Mouse (Mus musculus) spleen, postnatal 14 days (tissue): ENCODE results near the gene AW551984.

Experiments used
- DNase-seq, 2 experiments: peaks; one replicate each; pipeline ENCODE4 v3.0.0; 2021 to 2022; ENCODE audit warnings: low spot score in 2 of 2

The AW551984 gene

DNA sequence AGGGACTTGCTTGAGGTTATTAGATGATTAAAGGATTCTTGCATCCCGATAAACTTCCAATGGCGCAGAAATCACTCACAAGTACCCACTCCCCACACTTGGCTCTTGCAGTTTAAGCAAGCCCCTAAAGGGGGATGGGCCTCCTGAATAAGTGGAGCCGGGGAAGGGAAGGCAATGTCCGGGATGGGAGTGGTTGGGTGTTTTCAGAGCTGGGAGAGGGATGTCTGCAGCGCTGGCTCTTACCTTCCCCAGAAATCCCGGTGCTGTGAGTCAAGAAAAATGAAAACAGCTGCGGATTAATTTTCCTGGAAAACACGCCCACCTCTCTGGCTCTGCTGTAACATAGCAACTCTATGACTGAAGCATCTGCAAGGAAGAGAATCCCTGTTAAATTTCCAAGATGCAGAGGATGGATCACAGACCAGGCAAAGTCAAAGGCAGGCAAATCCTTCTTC is at the start of gene AW551984:
AW551984 (minus strand) TSS at position 405 of the 455 bp plus-strand sequence.
- no peak for DNase-seq

DNA sequence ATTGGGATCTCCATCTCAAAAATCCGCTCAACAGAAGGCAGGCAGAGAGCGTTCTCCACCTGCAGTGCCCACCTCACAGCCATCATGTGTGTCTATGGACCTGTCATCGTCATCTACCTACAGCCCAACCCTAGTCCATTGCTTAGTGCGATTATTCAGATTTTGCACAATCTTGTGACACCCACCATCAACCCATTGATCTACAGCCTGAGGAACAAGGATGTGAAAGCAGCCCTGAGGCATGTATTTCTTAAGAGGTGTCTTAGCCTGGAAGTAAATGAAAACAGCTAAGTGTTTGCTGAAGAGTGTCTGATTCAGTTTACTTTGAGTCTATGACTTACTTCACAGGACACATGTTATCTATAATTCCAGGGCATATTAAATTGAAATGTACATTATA is 43.2 kb upstream of the AW551984 start:
- DNase-seq: no peak

DNA sequence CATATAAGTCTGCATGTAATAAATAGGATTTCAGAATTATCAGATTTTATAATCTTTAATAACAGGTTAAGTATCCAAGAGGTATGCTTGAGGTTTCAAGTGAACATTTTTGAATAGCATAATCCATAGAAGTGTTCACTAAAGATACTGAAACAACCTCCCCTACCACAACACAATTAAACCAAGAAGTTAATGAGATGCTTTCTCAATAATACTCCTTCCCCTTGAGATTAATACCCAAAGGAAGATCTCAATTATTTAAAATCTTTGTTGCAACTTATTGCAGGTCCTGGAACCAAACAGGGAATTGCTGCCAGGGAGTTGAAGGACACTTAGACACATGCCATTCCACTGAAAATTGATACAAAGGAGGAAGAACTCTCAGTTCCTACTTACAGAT is 40.6 kb upstream of the AW551984 start, which contains the start of gene Olfr961:
Olfr961 (plus strand) TSS at position 301 of the 400 bp plus-strand sequence.
- no peak for DNase-seq

DNA sequence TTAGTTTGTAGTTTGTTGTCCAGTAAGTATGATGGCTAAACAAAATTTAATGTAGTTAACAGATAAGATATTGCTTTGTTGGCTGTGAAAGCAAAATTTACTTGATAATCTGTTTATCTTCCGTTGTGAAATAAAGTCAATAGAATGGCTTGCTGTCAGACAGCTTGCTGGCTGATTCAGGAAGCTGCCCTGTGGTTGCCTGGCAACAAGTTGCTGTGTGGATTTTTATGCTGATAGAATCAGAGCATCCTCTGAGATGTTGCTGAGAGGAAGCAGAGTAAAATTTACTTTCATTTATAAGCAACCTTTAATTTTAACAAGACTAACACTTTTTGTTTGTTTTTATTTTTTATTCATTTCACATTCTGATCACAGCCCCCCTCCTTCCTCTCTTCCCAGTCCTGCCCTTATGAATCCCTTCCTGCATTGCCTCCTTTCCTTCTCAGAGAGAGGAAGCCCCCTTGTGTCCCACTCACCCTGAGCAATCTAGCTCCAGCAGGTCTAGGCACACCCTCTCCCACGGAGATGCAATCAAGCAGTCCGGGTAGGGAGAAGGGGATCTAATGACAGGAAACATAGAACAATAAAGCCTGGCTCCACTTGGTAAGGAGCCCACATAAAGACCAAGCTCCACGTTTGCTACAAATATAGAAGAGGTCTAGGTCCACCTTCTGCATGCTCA is 29.9 kb upstream of the AW551984 start:
- DNase-seq: no peak

DNA sequence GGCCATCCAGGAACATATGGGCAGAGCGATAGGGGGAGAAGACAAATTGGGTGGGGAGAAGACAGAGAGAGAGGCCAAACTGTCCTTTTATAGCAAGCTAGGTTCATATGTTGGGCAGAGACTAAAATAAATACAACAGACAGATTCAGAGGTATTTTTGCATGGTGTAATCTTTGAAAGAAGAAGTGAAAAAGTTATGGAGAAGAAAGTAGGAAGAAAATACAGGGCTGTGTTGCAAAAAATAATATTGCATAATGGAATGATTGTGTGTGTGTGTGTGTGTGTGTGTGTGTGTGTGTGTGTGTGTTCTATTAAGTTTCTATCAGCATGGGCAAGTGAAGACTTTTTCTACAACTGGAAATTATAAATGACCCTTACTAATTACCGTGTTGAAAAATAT is 24.9 kb upstream of the AW551984 start:
- no peak for DNase-seq

DNA sequence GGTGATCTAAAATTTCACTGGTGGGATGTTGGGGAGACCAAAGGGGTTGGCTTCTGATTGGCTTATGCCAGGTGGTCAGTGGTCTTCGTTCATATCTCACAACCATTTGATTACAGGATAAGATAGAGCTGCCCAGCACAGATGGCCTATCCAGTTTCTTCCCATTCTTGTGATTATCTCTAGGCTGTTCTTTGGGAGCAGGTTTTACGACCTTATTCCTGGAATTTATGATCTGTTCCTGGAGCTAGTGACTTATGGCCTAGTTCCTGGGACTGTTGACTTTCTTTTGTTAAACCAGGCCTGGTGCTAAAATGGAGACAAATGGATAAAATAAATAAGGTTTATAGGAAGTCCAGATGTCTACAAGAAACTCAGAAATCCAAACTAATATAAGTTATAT is 20.5 kb upstream of the AW551984 start:
- no peak for DNase-seq

DNA sequence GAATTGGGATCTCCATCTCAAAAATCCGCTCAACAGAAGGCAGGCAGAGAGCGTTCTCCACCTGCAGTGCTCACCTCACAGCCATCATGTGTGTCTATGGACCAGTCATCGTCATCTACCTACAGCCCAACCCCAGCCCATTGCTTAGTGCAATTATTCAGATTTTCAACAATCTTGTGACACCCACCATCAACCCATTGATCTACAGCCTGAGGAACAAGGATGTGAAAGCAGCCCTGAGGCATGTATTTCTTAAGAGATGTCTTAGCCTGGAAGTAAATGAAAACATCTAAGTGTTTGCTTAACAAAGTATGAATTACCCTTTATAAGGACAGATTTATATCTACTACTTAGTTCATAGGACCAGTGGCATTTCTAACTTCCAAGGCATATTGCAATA is 19.6 kb upstream of the AW551984 start:
- no peak for DNase-seq

DNA sequence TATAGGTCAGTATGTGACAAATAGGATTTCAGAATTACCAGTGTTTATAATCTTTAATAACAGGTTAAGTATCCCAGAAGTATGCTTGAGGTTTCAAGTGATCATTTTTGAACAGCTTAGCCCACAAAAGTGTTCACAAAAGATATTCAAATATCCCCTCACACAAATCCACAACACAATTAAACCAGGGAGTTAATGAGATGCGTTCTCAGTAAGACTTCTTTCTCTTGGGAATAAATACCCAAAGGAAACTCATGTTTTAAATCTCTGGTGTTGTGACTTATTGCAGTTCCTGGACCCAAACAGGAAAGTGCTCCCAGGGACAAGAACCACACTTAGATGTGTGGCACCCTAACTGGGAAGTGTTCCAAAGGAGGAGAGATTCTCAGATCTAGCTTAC is 16.9 kb upstream of the AW551984 start, which contains the start of gene Olfr960:
Olfr960 (plus strand) TSS at position 301 of the 400 bp plus-strand sequence.
- no peak for DNase-seq

DNA sequence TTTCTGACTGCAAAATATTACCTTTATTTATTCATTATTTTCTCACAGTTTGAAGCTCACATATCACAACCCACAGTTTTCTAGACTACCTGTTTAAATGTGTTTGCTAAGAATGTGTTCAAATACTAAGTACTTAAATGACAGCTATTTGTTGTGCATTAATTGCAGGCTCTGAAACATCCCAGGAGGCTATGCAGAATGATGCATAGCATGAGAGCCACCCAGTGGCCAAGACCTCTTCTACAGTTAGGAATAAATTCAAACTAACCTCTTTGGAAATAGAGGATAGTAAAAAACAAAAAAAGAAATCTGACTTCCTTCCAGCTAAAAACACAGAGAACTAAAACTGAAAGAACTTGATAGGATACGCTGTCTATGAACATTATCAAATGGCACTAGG is 7.8 kb upstream of the AW551984 start:
- DNase-seq: no peak

DNA sequence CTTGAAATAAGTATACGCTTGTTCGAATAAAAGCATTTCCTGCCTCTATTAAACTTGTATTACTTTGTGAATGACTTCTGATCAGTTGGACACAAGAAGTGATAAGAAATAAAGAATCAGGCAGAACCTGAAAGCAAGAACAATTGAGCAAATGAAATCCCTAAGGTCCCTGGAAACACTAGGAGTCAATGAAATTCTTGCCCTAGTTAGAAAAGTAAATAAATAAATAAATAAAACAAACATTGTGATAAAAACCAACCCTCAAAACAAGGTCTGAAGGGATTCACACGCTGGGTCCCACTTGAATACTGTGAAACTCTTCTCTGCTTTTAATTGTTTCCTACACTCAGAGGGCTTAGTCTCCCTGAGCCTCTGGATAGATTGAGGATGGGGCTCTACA is 6.2 kb upstream of the AW551984 start, which contains the start of gene Olfr148:
Olfr148 (plus strand) TSS at position 301 of the 400 bp plus-strand sequence.
- no peak for DNase-seq

DNA sequence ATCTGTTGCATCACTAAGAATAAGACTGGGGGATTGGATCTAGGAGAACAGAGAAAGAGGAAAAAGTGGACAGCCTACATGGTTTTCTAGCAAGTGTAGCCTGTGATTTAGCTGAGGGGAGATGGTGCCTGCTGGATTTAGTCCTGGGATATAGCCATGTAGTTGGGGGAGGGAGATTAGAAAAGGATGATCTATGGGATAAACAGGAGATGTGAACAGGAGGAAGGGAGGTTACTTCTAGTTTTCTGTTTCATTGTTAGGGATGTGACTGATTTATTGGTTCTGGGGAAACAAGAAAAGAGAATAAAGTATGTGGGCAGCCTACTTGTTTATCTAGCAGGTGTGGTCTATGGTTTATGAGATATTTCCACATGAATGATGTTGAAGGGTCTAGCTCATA is 4.3 kb upstream of the AW551984 start:
- DNase-seq: no peak

DNA sequence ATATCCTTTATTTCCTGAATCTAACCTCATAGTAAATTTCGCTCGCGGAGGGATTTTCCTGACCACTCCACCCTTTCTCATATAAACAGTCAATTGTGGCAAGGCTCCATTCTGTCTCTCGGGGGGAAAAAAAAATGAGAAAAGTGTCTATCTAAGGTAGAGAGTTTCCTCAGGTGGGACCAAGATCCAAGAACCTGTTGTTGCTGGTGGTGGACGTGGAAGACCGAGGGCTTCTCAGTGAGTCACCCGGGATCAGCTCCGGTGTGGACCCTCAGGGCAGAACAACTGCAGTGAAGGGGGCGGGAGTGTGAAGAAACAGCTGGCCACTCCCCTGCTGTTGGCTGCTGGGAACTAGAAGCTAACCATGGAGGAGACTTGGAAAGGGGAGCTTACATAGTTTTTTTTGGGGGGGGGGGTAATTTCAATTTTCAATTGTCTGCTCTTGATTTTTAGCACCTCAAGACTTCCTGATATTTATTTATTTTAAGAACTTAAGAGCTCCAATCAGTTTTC is 814 bp downstream of the AW551984 start:
- DNase-seq: no peak

DNA sequence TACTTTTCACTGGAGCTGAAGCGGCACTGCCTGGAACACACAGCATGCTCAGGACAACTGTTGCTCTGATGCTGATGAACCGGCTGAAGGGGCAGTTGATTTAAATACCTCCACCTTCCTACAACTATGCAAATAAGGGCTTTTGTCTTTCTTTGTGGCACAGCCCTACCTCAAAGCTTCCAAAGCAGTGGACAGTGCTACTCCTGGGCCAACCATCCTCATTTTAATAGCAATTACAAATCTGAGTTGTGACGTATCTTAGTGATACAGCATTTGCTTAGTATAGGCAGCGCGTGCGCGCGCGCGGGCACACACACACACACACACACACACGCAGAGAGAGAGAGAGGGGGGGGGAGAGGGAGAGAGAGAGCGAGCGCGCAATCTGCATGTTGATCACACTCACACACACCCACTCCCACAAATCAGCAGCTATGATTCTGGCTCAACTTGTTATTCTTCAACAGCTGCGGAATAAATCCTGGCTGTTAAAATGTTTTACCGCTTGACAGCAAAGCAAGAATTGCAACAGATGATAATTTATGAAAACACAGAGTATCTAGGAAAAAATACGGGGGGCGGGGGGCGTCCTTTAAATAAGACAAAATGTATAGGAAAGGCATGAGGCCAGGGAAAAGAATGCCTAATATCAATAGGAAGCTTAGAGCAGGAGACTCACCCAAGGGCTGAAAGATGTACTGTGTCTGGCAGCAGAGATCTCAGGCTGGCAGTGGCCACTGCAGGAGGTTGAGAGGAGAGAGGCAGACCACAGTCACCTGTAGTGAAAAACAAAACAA is 1.5 kb downstream of the AW551984 start:
- no peak for DNase-seq

DNA sequence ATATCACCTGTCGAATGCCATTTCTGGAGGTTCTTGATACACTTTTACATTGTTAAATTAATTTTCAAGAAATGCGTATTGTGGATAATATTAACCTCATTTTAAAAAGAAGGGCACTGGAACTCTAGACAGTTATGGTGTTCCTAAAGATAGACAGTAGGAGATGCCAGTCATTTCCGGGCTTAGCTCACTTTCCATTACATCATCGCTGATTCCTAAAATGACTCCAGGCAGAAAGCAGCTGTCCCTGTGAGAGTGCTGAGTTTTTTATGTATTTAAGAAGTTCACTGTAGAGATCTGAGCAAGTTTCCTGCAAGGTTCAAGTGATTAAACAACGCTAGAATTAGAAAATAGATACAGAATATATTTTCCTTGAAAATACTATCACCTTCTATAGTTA is 27.2 kb downstream of the AW551984 start:
- no peak for DNase-seq

DNA sequence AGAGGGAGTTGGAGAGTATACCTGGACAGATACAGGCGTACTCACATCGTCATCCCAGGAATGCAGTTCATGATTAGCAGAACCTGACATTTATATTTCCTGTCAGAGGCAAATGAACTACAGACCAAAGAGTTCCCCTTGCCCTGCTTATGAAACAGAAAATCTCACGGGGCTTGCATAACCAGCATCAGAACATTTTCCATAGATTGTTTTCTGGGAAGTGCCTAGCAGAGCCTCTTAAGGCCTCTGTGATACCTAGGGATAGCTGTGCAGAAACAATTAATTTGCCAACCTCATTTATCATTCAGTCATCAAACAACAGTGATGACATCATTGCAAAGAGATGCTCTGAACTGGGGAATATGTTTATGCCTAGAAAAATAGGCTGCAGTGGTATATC is 28.7 kb downstream of the AW551984 start, which contains the start of gene Olfr959:
Olfr959 (minus strand) TSS at position 101 of the 400 bp plus-strand sequence.
- no peak for DNase-seq

DNA sequence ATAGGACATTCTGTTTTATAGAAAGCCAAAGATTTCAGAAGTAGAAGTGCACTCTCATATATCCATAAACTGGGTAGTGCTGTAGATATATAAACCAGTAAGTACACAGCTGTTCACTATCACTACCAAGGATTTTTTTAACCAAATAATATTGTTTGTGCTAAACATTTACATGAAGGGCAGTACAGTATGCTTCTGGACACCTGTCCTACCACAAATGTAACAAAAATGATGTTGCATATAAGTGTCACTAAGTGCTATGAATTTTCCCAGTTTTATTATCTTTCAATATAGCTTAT is 45.9 kb downstream of the AW551984 start:
- DNase-seq: no peak

DNA sequence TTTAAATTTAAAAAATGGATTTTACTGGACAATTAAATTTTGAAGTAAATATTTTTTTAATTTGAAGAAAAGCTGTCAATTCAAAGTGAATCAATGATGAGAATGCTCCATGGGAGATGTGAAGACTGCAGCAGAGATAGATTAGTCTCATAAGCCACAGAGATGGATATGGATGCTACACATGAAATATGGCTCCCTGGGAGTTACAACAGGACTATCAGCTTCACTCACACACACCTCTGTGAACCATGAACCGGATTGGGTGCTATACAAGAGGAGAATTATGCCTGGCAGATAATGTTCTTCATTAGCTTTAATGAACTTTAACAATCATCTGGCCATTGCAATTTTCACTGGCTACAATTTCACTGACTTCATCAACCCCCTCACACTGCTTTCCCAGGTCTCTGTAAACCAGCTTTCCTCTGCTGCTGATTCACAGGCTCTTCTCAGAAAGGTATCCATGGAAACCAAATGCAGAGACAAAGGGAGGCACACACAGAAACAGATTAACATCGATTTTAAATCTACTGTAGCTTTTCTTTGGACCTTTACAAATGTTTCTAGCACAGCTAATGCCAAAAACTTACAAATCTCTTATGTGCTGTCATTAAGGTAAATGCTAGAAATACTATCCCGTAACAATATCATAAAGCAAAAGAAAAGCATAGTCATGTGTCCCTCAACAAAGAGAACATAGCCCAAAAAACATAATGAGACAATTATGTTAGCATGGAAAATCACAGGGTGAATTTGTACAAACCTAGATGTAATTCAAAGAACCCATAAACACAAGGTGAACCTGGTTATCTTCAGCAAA is 46.5 kb downstream of the AW551984 start:
- no peak for DNase-seq

DNA sequence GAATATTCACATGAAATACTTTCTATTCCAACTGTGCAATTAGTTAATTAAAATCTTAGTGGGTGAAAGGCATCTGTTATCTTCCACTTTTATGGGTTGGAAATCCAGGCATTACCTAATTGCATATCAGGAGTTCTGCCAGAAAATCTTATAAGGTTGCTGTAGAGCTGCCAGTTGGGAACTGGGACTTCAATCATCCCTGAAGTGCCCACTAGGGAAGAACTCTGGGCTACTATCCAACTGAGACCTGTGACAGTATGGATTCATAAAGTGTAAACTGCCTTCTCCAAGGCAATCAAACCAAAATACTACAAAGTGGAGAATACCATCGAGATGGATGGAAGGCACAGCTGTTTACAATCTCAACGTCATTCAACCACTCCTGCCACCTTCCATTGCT is 50.3 kb downstream of the AW551984 start, which contains the start of gene Olfr958:
Olfr958 (minus strand) TSS at position 109 of the 400 bp plus-strand sequence.
- DNase-seq: no peak

DNA sequence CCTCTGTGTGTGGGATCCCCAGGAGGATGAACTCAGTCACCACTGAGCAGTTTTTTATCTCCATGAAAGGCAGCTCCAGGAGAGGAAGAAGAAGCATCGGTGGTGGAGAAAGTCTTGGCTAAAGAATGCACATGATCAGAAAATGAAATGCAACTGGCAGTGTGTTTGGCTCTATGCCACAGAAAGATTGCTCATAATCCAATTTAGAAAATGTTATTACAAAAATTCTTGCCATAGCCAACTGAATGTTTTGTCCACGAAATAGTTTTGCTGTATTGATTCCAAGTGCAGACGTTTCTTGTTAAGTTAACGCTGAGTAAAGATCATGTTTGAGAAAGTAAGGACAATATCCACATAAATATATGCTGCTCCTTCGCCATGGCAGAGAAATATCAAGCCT is 53.4 kb downstream of the AW551984 start:
- no peak for DNase-seq
